Mouse (Mus musculus) intestine, embryonic 14.5 days (tissue): ENCODE results near the gene Gm17660. TPM values are rescaled to one million over a fixed set of nuclear protein-coding genes. Genes with fewer than 3 reads are reported as not detected.

Source experiments
- ATAC-seq: fragments of 200-750 bp; cut with Nextera tagmentation; replicated peaks from 2 replicates; pipeline ENCODE4 v1.8.0; 2017; ENCODE audit warnings: low read depth, moderate number of reproducible peaks, moderate TSS enrichment, moderate library complexity; ENCODE audit not compliant: low FRiP score, low TSS enrichment
- DNase-seq: peaks from one replicate; pipeline ENCODE4 v3.0.0-alpha.2; 2018; ENCODE audit warnings: low spot score
- H3K27ac ChIP-seq: fragments of 300-500 bp; sonication (generic); 2 replicates; pipeline ENCODE4 v1.5.1; 2014; ENCODE audit warnings: low read depth, mild to moderate bottlenecking, control low read depth
- H3K27me3 ChIP-seq: fragments of 300-500 bp; sonication (generic); replicated peaks from 2 replicates; pipeline ENCODE4 v1.6.1; 2014; ENCODE audit warnings: low read length, control low read depth; ENCODE audit not compliant: control insufficient read depth, insufficient read depth
- H3K36me3 ChIP-seq: fragments of 300-500 bp; sonication (generic); 2 replicates; pipeline ENCODE4 v1.6.1; 2014; ENCODE audit warnings: low read length, control low read depth; ENCODE audit not compliant: control insufficient read depth, insufficient read depth
- H3K4me1 ChIP-seq: fragments of 300-500 bp; sonication (generic); replicated peaks from 2 replicates; pipeline ENCODE4 v1.6.1; 2014; ENCODE audit warnings: low read length, control low read depth, mixed read lengths; ENCODE audit not compliant: control insufficient read depth, insufficient read depth
- H3K4me2 ChIP-seq: fragments of 300-500 bp; sonication (generic); 2 replicates; pipeline ENCODE4 v1.6.1; 2014; ENCODE audit warnings: low read length
- H3K4me3 ChIP-seq: fragments of 300-500 bp; sonication (generic); 2 replicates; pipeline ENCODE4 v1.5.1; 2014; ENCODE audit warnings: low read depth, low read length, control low read depth, mixed read lengths
- H3K9ac ChIP-seq: fragments of 300-500 bp; sonication (generic); 2 replicates; pipeline ENCODE4 v1.6.1; 2014; ENCODE audit warnings: mild to moderate bottlenecking, low read length
- H3K9me3 ChIP-seq: fragments of 300-500 bp; sonication (generic); 2 replicates; pipeline ENCODE4 v1.6.1; 2016; ENCODE audit warnings: low read length, control low read depth; ENCODE audit not compliant: control insufficient read depth
- WGBS: fragments of 180-500 bp; shearing (Covaris S2); extraction: QIAGEN DNeasy Blood & Tissue Kit; methylation state at CpG from one replicate; pipeline ENCODE4 v1.1.7; 2014; 5-methylcytosine and 5-hydroxymethylcytosine counted together
- polyA plus RNA-seq: library from polyadenylated mRNA; unstranded; fragments of >200 nt; fragmentation: Nextera tagmentation; extraction: Ambion mirVana; gene quantifications from 2 replicates; pipeline ENCODE4 v1.2.1, GENCODE M21; 2014

The Gm17660 gene
- polyA plus RNA-seq, 1 experiment from 2014 or later = not detected

GRCm38 (mm10) chr5:104042906-104043305 lies 34.5 kb downstream of the Gm17660 start:
- Histone ChIP-seq H3K9me3 (no peaks in the 10 kb centered on the region), H3K27ac (no peak overlapping the region), H3K4me3 (no peak overlapping the region), H3K27me3 (no peaks in the 10 kb centered on the region), H3K4me1 (peaks cover 5% of the 10 kb centered on the region; the same call in 1 of the 2 replicates), H3K4me2 (no peak overlapping the region), H3K36me3 (no peaks in the 10 kb centered on the region), H3K9ac (no peak overlapping the region)
- ATAC-seq (no peak), DNase-seq (no peak)
- WGBS = 93% methylated on average over 2 of the region's 2 CpGs

GRCm38 (mm10) chr5:104039154-104039932 lies 38.1 kb downstream of the Gm17660 start:
- no peaks in the 10 kb centered on the region for H3K4me1 ChIP-seq
- 66% methylated on average over 6 of the region's 6 CpGs for WGBS
- H3K9me3 ChIP-seq = no peaks in the 10 kb centered on the region
- H3K27me3 ChIP-seq = no peaks in the 10 kb centered on the region
- DNase-seq (no peak), ATAC-seq (no peak)
- H3K36me3 ChIP-seq = no peaks in the 10 kb centered on the region
- H3K4me2 ChIP-seq = no peak overlapping the region
- H3K4me3 ChIP-seq = no peak overlapping the region
- H3K9ac ChIP-seq = no peak overlapping the region
- H3K27ac ChIP-seq = no peak overlapping the region

GRCm38 (mm10) chr5:104036686-104037085 lies 40.7 kb downstream of the Gm17660 start:
- Histone ChIP-seq H3K4me2 (no peak overlapping the region), H3K27me3 (no peaks in the 10 kb centered on the region), H3K4me3 (no peak overlapping the region), H3K36me3 (no peaks in the 10 kb centered on the region), H3K9ac (no peak overlapping the region), H3K27ac (no peak overlapping the region), H3K9me3 (no peaks in the 10 kb centered on the region), H3K4me1 (no peaks in the 10 kb centered on the region)
- 78% methylated on average over 1 of the region's 1 CpGs for WGBS
- DNase-seq (no peak), ATAC-seq (no peak)

GRCm38 (mm10) chr5:104035824-104036223 lies 41.6 kb downstream of the Gm17660 start:
- no peak for ATAC-seq
- Histone ChIP-seq H3K36me3 (no peaks in the 10 kb centered on the region), H3K4me2 (no peak overlapping the region), H3K27ac (no peak overlapping the region), H3K4me1 (no peaks in the 10 kb centered on the region), H3K4me3 (no peak overlapping the region), H3K9ac (no peak overlapping the region), H3K27me3 (no peaks in the 10 kb centered on the region), H3K9me3 (no peaks in the 10 kb centered on the region)
- WGBS = 59% methylated on average over 1 of the region's 1 CpGs
- no peak for DNase-seq

GRCm38 (mm10) chr5:104035066-104035465 lies 42.3 kb downstream of the Gm17660 start:
- no peak for DNase-seq

GRCm38 (mm10) chr5:104032434-104033097 lies 44.8 kb downstream of the Gm17660 start:
- H3K36me3 ChIP-seq = no peaks in the 10 kb centered on the region
- no peak overlapping the region for H3K4me2 ChIP-seq
- no peaks in the 10 kb centered on the region for H3K27me3 ChIP-seq
- 85% methylated on average over 2 of the region's 2 CpGs for WGBS
- ATAC-seq (no peak), DNase-seq (no peak)
- H3K4me3 ChIP-seq = no peak overlapping the region
- H3K4me1 ChIP-seq = no peaks in the 10 kb centered on the region
- no peak overlapping the region for H3K27ac ChIP-seq
- no peaks in the 10 kb centered on the region for H3K9me3 ChIP-seq
- H3K9ac ChIP-seq = no peak overlapping the region

More at GRCm38 (mm10) chr5:104035066-104035465, 42.3 kb downstream of the Gm17660 start:
- Histone ChIP-seq H3K4me2 (no peak overlapping the region), H3K36me3 (no peaks in the 10 kb centered on the region), H3K9me3 (no peaks in the 10 kb centered on the region), H3K4me3 (no peak overlapping the region), H3K9ac (no peak overlapping the region), H3K27ac (no peak overlapping the region), H3K27me3 (no peaks in the 10 kb centered on the region), H3K4me1 (no peaks in the 10 kb centered on the region)
- ATAC-seq = no peak

GRCm38 (mm10) chr5:104025245-104025854 lies 52.1 kb downstream of the Gm17660 start:
- H3K4me3 ChIP-seq = no peak overlapping the region
- H3K27ac ChIP-seq = no peak overlapping the region
- no peak overlapping the region for H3K4me2 ChIP-seq
- H3K4me1 ChIP-seq = peaks cover 14% of the 10 kb centered on the region
- no peaks in the 10 kb centered on the region for H3K27me3 ChIP-seq
- ATAC-seq (no peak), DNase-seq (no peak)
- H3K9me3 ChIP-seq = no peaks in the 10 kb centered on the region
- 48% methylated on average over 17 of the region's 17 CpGs for WGBS
- H3K9ac ChIP-seq = no peak overlapping the region
- no peaks in the 10 kb centered on the region for H3K36me3 ChIP-seq

- no peaks in the 10 kb centered on the region for H3K9me3 ChIP-seq
- H3K36me3 ChIP-seq = no peaks in the 10 kb centered on the region
- H3K4me2 ChIP-seq = no peak overlapping the region
- DNase-seq (no peak), ATAC-seq (no peak)
- H3K27me3 ChIP-seq = no peaks in the 10 kb centered on the region
- H3K27ac ChIP-seq = no peak overlapping the region
- 66% methylated on average over 11 of the region's 11 CpGs for WGBS
- no peak overlapping the region for H3K9ac ChIP-seq
- H3K4me3 ChIP-seq = no peak overlapping the region
- peaks cover 19% of the 10 kb centered on the region for H3K4me1 ChIP-seq
Measured at GRCm38 (mm10) chr5:104024762-104025161, 52.6 kb downstream of the Gm17660 start.
